Mouse (Mus musculus): ENCODE data around the gene Olfml2a. TPM values are rescaled to one million over a fixed set of nuclear protein-coding genes. Genes with fewer than 3 reads are reported as not detected.

Olfml2a gene
- polyA plus RNA-seq, 1 experiment from 2014 or later, result 18.7 TPM

- H3K4me2 ChIP-seq (ENCODE audit: low read depth, low read length), result no peak overlapping the region
- ATAC-seq (ENCODE audit: low read depth), result no peak
- DNase-seq (ENCODE audit: low spot score), result no peak
- no peak overlapping the region for H3K9ac ChIP-seq (ENCODE audit: low read depth, low read length)
- H3K27ac ChIP-seq (replicated peaks; ENCODE audit: low read depth, low read length), result no peak overlapping the region
- H3K9me3 ChIP-seq (ENCODE audit: control insufficient read depth, low read length), result peaks cover 7% of the 10 kb centered on the region; the same call in 1 of the 2 replicates
- no peak overlapping the region for H3K4me3 ChIP-seq (ENCODE audit: low read depth, low read length)
- WGBS, result 96% methylated on average over 2 of the region's 2 CpGs
- no peaks in the 10 kb centered on the region for H3K27me3 ChIP-seq (replicated peaks; ENCODE audit: control insufficient read depth, insufficient read depth, low read length)
- no peaks in the 10 kb centered on the region for H3K4me1 ChIP-seq (ENCODE audit: control insufficient read depth, insufficient read depth, low read length)
- no peaks in the 10 kb centered on the region for H3K36me3 ChIP-seq (ENCODE audit: control insufficient read depth, insufficient read depth, low read length)
These were observed 51.7 kb downstream of the Olfml2a start for GRCm38 (mm10) chr2:38983456-38983855.

- Histone ChIP-seq H3K9me3 (ENCODE audit: control insufficient read depth, low read length) (peaks cover 7% of the 10 kb centered on the region; the same call in 1 of the 2 replicates), H3K36me3 (ENCODE audit: control insufficient read depth, insufficient read depth, low read length) (no peaks in the 10 kb centered on the region), H3K9ac (ENCODE audit: low read depth, low read length) (no peak overlapping the region), H3K4me1 (ENCODE audit: control insufficient read depth, insufficient read depth, low read length) (no peaks in the 10 kb centered on the region), H3K27ac (replicated peaks; ENCODE audit: low read depth, low read length) (no peak overlapping the region), H3K4me3 (ENCODE audit: low read depth, low read length) (no peak overlapping the region), H3K4me2 (ENCODE audit: low read depth, low read length) (no peak overlapping the region), H3K27me3 (replicated peaks; ENCODE audit: control insufficient read depth, insufficient read depth, low read length) (no peaks in the 10 kb centered on the region)
- 73% methylated on average over 3 of the region's 3 CpGs for WGBS
- no peak for ATAC-seq (ENCODE audit: low read depth)
- peak; percentile 69 for DNase-seq (ENCODE audit: low spot score)
These were observed 54.8 kb downstream of the Olfml2a start for GRCm38 (mm10) chr2:38986580-38986979.

GRCm38 (mm10) chr2:38987371-38987770, 55.6 kb downstream of the Olfml2a start:
- DNase-seq (ENCODE audit: low spot score) (no peak), ATAC-seq (ENCODE audit: low read depth) (no peak)
- no peak overlapping the region for H3K9ac ChIP-seq (ENCODE audit: low read depth, low read length)
- H3K4me1 ChIP-seq (ENCODE audit: control insufficient read depth, insufficient read depth, low read length), result no peaks in the 10 kb centered on the region
- peaks cover 7% of the 10 kb centered on the region; the same call in 1 of the 2 replicates for H3K9me3 ChIP-seq (ENCODE audit: control insufficient read depth, low read length)
- H3K27me3 ChIP-seq (replicated peaks; ENCODE audit: control insufficient read depth, insufficient read depth, low read length), result no peaks in the 10 kb centered on the region
- 71% methylated on average over 1 of the region's 1 CpGs for WGBS
- no peaks in the 10 kb centered on the region for H3K36me3 ChIP-seq (ENCODE audit: control insufficient read depth, insufficient read depth, low read length)
- H3K4me2 ChIP-seq (ENCODE audit: low read depth, low read length), result no peak overlapping the region
- H3K4me3 ChIP-seq (ENCODE audit: low read depth, low read length), result no peak overlapping the region
- H3K27ac ChIP-seq (replicated peaks; ENCODE audit: low read depth, low read length), result no peak overlapping the region

- H3K9ac ChIP-seq (ENCODE audit: low read depth, low read length), result no peak overlapping the region
- DNase-seq (ENCODE audit: low spot score) (peak; percentile 75), ATAC-seq (ENCODE audit: low read depth) (peak; percentile 67; the same call in 1 of the 2 replicates)
- 74% methylated on average over 6 of the region's 6 CpGs for WGBS
- no peak overlapping the region for H3K27ac ChIP-seq (replicated peaks; ENCODE audit: low read depth, low read length)
- H3K4me1 ChIP-seq (ENCODE audit: control insufficient read depth, insufficient read depth, low read length), result no peaks in the 10 kb centered on the region
- H3K9me3 ChIP-seq (ENCODE audit: control insufficient read depth, low read length), result peaks cover 7% of the 10 kb centered on the region; the same call in 1 of the 2 replicates
- H3K4me2 ChIP-seq (ENCODE audit: low read depth, low read length), result no peak overlapping the region
- no peaks in the 10 kb centered on the region for H3K36me3 ChIP-seq (ENCODE audit: control insufficient read depth, insufficient read depth, low read length)
- no peaks in the 10 kb centered on the region for H3K27me3 ChIP-seq (replicated peaks; ENCODE audit: control insufficient read depth, insufficient read depth, low read length)
- no peak overlapping the region for H3K4me3 ChIP-seq (ENCODE audit: low read depth, low read length)
These were observed 56.2 kb downstream of the Olfml2a start for GRCm38 (mm10) chr2:38987803-38988510.

GRCm38 (mm10) chr2:38988929-38989328, 57.2 kb downstream of the Olfml2a start:
- Histone ChIP-seq H3K36me3 (ENCODE audit: control insufficient read depth, insufficient read depth, low read length) (no peaks in the 10 kb centered on the region), H3K4me2 (ENCODE audit: low read depth, low read length) (no peak overlapping the region), H3K4me1 (ENCODE audit: control insufficient read depth, insufficient read depth, low read length) (no peaks in the 10 kb centered on the region), H3K9ac (ENCODE audit: low read depth, low read length) (no peak overlapping the region), H3K27ac (replicated peaks; ENCODE audit: low read depth, low read length) (no peak overlapping the region), H3K4me3 (ENCODE audit: low read depth, low read length) (no peak overlapping the region), H3K9me3 (ENCODE audit: control insufficient read depth, low read length) (peaks cover 7% of the 10 kb centered on the region; the same call in 1 of the 2 replicates), H3K27me3 (replicated peaks; ENCODE audit: control insufficient read depth, insufficient read depth, low read length) (no peaks in the 10 kb centered on the region)
- no peak for DNase-seq (ENCODE audit: low spot score)
- ATAC-seq (ENCODE audit: low read depth), result no peak
- WGBS, result 91% methylated on average over 2 of the region's 2 CpGs

- no peaks in the 10 kb centered on the region for H3K9me3 ChIP-seq (ENCODE audit: control insufficient read depth, low read length)
- ATAC-seq (ENCODE audit: low read depth), result no peak
These were observed 60.2 kb downstream of the Olfml2a start for GRCm38 (mm10) chr2:38992004-38992403.

GRCm38 (mm10) chr2:38992452-38992851, 60.7 kb downstream of the Olfml2a start:
- H3K27me3 ChIP-seq (replicated peaks; ENCODE audit: control insufficient read depth, insufficient read depth, low read length), result no peaks in the 10 kb centered on the region
- peaks cover 1% of the 10 kb centered on the region; the same call in 1 of the 2 replicates for H3K4me1 ChIP-seq (ENCODE audit: control insufficient read depth, insufficient read depth, low read length)
- no peak overlapping the region for H3K4me2 ChIP-seq (ENCODE audit: low read depth, low read length)
- H3K36me3 ChIP-seq (ENCODE audit: control insufficient read depth, insufficient read depth, low read length), result no peaks in the 10 kb centered on the region
- H3K4me3 ChIP-seq (ENCODE audit: low read depth, low read length), result no peak overlapping the region
- H3K9ac ChIP-seq (ENCODE audit: low read depth, low read length), result no peak overlapping the region
- 48% methylated on average over 4 of the region's 4 CpGs for WGBS
- H3K9me3 ChIP-seq (ENCODE audit: control insufficient read depth, low read length), result no peaks in the 10 kb centered on the region
- DNase-seq (ENCODE audit: low spot score), result no peak
- no peak for ATAC-seq (ENCODE audit: low read depth)
- no peak overlapping the region for H3K27ac ChIP-seq (replicated peaks; ENCODE audit: low read depth, low read length)

More at GRCm38 (mm10) chr2:38992004-38992403, 60.2 kb downstream of the Olfml2a start:
- H3K4me1 ChIP-seq (ENCODE audit: control insufficient read depth, insufficient read depth, low read length), result no peaks in the 10 kb centered on the region
- WGBS, result 60% methylated on average over 4 of the region's 4 CpGs
- no peaks in the 10 kb centered on the region for H3K27me3 ChIP-seq (replicated peaks; ENCODE audit: control insufficient read depth, insufficient read depth, low read length)
- no peak overlapping the region for H3K4me2 ChIP-seq (ENCODE audit: low read depth, low read length)
- no peak overlapping the region for H3K4me3 ChIP-seq (ENCODE audit: low read depth, low read length)
- no peak for DNase-seq (ENCODE audit: low spot score)
- no peak overlapping the region for H3K9ac ChIP-seq (ENCODE audit: low read depth, low read length)
- H3K36me3 ChIP-seq (ENCODE audit: control insufficient read depth, insufficient read depth, low read length), result no peaks in the 10 kb centered on the region
- H3K27ac ChIP-seq (replicated peaks; ENCODE audit: low read depth, low read length), result no peak overlapping the region

- Histone ChIP-seq H3K36me3 (ENCODE audit: control insufficient read depth, insufficient read depth, low read length) (peaks cover 35% of the 10 kb centered on the region), H3K27ac (replicated peaks; ENCODE audit: low read depth, low read length) (0 out of 2 replicates have a peak within 1 kb of the TSS, but pooled peaks have one; percentile 13), H3K9me3 (ENCODE audit: control insufficient read depth, low read length) (no peaks in the 10 kb centered on the region), H3K9ac (ENCODE audit: low read depth, low read length) (peak within 1 kb of the TSS; percentile 56), H3K4me3 (ENCODE audit: low read depth, low read length) (peak within 1 kb of the TSS; percentile 38), H3K4me2 (ENCODE audit: low read depth, low read length) (peak within 1 kb of the TSS; percentile 62), H3K27me3 (replicated peaks; ENCODE audit: control insufficient read depth, insufficient read depth, low read length) (no peaks in the 10 kb centered on the region), H3K4me1 (ENCODE audit: control insufficient read depth, insufficient read depth, low read length) (peaks cover 5% of the 10 kb centered on the region; the same call in 1 of the 2 replicates)
- WGBS, result 13% methylated on average over 33 of the region's 33 CpGs
- peak; percentile 95 for ATAC-seq (ENCODE audit: low read depth)
- DNase-seq (ENCODE audit: low spot score), result peak; percentile 89
These were observed 65.9 kb downstream of the Olfml2a start, which contains the start of gene Wdr38 for GRCm38 (mm10) chr2:38997386-38998374. Wdr38 (plus strand) TSS chr2:38997476.
